Mouse (Mus musculus) bone marrow macrophage, adult 2 months (primary cell): Measurements from ENCODE around the gene Ctbp1. TPM values are rescaled to one million over a fixed set of nuclear protein-coding genes. Genes with fewer than 3 reads are reported as not detected.

Experiments used
- H3K27ac ChIP-seq: 2 replicates; pipeline ENCODE4 v1.5.1; 2012; ENCODE audit warnings: low read depth, low read length; ENCODE audit not compliant: insufficient read depth
- H3K4me1 ChIP-seq: 2 replicates; pipeline ENCODE4 v1.6.1; 2012; ENCODE audit warnings: low read length; ENCODE audit not compliant: control insufficient read depth, insufficient read depth
- H3K4me3 ChIP-seq: 2 replicates; pipeline ENCODE4 v1.5.1; 2012; ENCODE audit warnings: mild to moderate bottlenecking, low read length, moderate library complexity; ENCODE audit not compliant: insufficient read depth
- CTCF ChIP-seq: IDR thresholded peaks from 2 replicates; pipeline ENCODE4 v1.5.1; 2012; ENCODE audit warnings: low read depth, mild to moderate bottlenecking, low read length, moderate library complexity
- POLR2A ChIP-seq: IDR thresholded peaks from 2 replicates; pipeline ENCODE4 v1.6.1; 2012; ENCODE audit warnings: mild to moderate bottlenecking, low read depth, low read length, borderline replicate concordance
- polyA plus RNA-seq: library from polyadenylated mRNA; stranded (reverse); fragments of >200 nt; gene quantifications from 2 replicates; pipeline ENCODE4 v1.2.4, GENCODE M21; 2012; ENCODE audit not compliant: missing spikeins, insufficient read depth, insufficient read length

Gene Ctbp1
- polyA plus RNA-seq, 1 experiment, result 97.8 TPM

- H3K4me3 ChIP-seq, result no peak overlapping the region
- H3K4me1 ChIP-seq, result peaks cover 3% of the 10 kb centered on the region
- H3K27ac ChIP-seq, result no peak overlapping the region
- TF ChIP-seq CTCF, result no peak
- no peak for TF ChIP-seq POLR2A
These were observed 51.7 kb downstream of the Ctbp1 start for GRCm38 (mm10) chr5:33222841-33223744.

- Histone ChIP-seq H3K27ac (no peak overlapping the region), H3K4me3 (no peak overlapping the region), H3K4me1 (peaks cover 3% of the 10 kb centered on the region)
- TF ChIP-seq POLR2A (no peak), CTCF (no peak)
These were observed 52.4 kb downstream of the Ctbp1 start for GRCm38 (mm10) chr5:33222389-33222788.

GRCm38 (mm10) chr5:33220350-33221044 lies 54.3 kb downstream of the Ctbp1 start:
- no peak overlapping the region for H3K4me3 ChIP-seq
- peaks cover 3% of the 10 kb centered on the region for H3K4me1 ChIP-seq
- TF ChIP-seq POLR2A, result no peak
- no peak for TF ChIP-seq CTCF
- H3K27ac ChIP-seq, result no peak overlapping the region

DNA sequence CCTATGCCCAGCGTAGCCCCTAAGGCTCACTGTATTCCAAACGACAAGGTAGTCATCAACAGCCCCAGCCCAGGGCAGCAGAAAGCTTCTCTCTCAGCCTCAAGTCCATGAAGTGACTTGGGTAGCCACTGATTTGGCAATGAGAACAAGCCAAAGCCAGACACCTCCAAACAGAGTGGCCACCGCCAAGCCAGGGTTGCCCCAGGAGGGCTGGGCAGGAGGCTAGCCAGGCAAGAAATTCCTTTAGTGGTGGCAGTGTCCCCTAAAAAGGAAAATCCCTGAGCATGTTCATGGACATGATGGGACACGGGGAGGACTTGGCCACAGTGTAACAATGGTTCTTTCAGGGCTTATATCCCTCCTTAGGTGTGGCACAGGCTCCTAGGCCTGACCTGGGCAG lies 55.0 kb downstream of the Ctbp1 start:
- Histone ChIP-seq H3K4me1 (peaks cover 3% of the 10 kb centered on the region), H3K4me3 (no peak overlapping the region), H3K27ac (no peak overlapping the region)
- TF ChIP-seq CTCF, result no peak
- TF ChIP-seq POLR2A, result no peak

- Histone ChIP-seq H3K27ac (no peak overlapping the region), H3K4me3 (no peak overlapping the region), H3K4me1 (peaks cover 3% of the 10 kb centered on the region)
- TF ChIP-seq POLR2A, result no peak
- no peak for TF ChIP-seq CTCF
These were observed 55.9 kb downstream of the Ctbp1 start for GRCm38 (mm10) chr5:33218746-33219449.

DNA sequence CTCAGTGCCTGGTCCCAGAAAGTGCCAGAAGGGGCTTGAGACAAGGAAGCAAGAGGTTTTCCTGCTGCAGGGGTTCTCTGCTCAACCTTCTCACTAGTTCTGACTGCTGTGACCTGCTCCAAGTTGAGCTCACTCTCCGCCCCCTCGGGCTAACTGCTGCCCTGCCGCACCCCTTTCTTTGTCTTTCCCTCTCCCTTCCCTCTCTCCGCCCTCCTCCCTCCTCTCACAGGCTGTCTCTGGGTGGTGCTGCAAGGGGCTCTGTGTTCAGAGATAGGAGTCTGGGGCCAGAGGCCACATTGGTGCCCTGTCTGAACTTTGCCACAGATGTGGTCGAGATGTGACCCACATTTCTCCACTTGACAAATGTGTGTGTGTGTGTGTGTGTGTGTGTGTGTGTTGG lies 56.7 kb downstream of the Ctbp1 start, which contains the start of gene Spon2:
TSS of gene Spon2 (minus strand) at position 375 of the 400 bp plus-strand sequence.
- Histone ChIP-seq H3K4me3 (no peak within 1 kb of the TSS), H3K27ac (no peak within 1 kb of the TSS), H3K4me1 (peaks cover 2% of the 10 kb centered on the region)
- TF ChIP-seq POLR2A, result no peak
- no peak for TF ChIP-seq CTCF

- Histone ChIP-seq H3K27ac (no peak overlapping the region), H3K4me1 (no peaks in the 10 kb centered on the region; the same call in 1 of the 2 replicates), H3K4me3 (no peak overlapping the region)
- no peak for TF ChIP-seq CTCF
- TF ChIP-seq POLR2A, result no peak
These were observed 57.1 kb downstream of the Ctbp1 start for GRCm38 (mm10) chr5:33217663-33218062.

- no peak for TF ChIP-seq CTCF
- no peak for TF ChIP-seq POLR2A
- Histone ChIP-seq H3K4me3 (no peak overlapping the region), H3K4me1 (no peaks in the 10 kb centered on the region; the same call in 1 of the 2 replicates), H3K27ac (no peak overlapping the region)
These were observed 60.1 kb downstream of the Ctbp1 start for GRCm38 (mm10) chr5:33214723-33215122.

DNA sequence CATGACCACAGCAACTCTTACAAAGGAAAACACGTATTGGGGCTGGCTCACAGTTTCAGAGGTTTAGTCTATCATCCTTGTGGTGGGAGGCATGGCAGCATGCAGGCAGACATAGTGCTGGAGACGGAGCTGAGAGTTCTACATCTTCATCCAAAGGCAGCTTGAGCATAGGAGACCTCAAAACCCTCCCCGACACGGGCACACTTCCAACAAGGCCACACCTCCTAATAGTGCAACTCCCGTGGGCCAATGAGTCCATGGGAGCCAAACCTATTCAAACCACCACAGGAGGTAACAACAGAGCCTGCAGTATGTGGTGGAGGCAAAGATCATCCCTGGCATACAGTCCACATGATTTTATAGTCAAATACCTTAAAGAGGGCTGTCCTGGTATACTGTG lies 63.5 kb downstream of the Ctbp1 start:
- H3K27ac ChIP-seq, result no peak overlapping the region
- TF ChIP-seq CTCF, result no peak
- no peak for TF ChIP-seq POLR2A

GRCm38 (mm10) chr5:33210515-33210914 lies 64.3 kb downstream of the Ctbp1 start:
- TF ChIP-seq POLR2A (no peak), CTCF (no peak)
- Histone ChIP-seq H3K4me3 (no peak overlapping the region), H3K4me1 (no peaks in the 10 kb centered on the region), H3K27ac (no peak overlapping the region)

More for the DNA sequence above, 63.5 kb downstream of the Ctbp1 start:
- Histone ChIP-seq H3K4me3 (no peak overlapping the region), H3K4me1 (no peaks in the 10 kb centered on the region)
